Mouse (Mus musculus) kidney, embryonic 16.5 days (tissue): Measurements from ENCODE around the gene Elmo2. TPM values are rescaled to one million over a fixed set of nuclear protein-coding genes. Genes with fewer than 3 reads are reported as not detected.

ENCODE experiments used
- ATAC-seq: fragments of 200-750 bp; cut with Nextera tagmentation; 2 replicates; pipeline ENCODE4 v1.8.0; 2017; ENCODE audit warnings: moderate TSS enrichment; ENCODE audit not compliant: low FRiP score, low TSS enrichment
- H3K27ac ChIP-seq: fragments of 300-500 bp; sonication (generic); 2 replicates; pipeline ENCODE4 v1.5.1; 2014; ENCODE audit warnings: low read length
- H3K27me3 ChIP-seq: fragments of 300-500 bp; sonication (generic); 2 replicates; pipeline ENCODE4 v1.6.1; 2014; ENCODE audit warnings: low read length, control low read depth, mixed read lengths; ENCODE audit not compliant: insufficient read depth
- H3K36me3 ChIP-seq: fragments of 300-500 bp; sonication (generic); 2 replicates; pipeline ENCODE4 v1.6.1; 2014; ENCODE audit warnings: low read length, control low read depth, mixed read lengths; ENCODE audit not compliant: insufficient read depth
- H3K4me1 ChIP-seq: fragments of 300-500 bp; sonication (generic); 2 replicates; pipeline ENCODE4 v1.6.1; 2014; ENCODE audit warnings: low read length, control low read depth, mixed read lengths; ENCODE audit not compliant: insufficient read depth
- H3K4me2 ChIP-seq: fragments of 300-500 bp; sonication (generic); replicated peaks from 2 replicates; pipeline ENCODE4 v1.6.1; 2014; ENCODE audit warnings: low read depth, low read length
- H3K4me3 ChIP-seq: fragments of 300-500 bp; sonication (generic); 2 replicates; pipeline ENCODE4 v1.5.1; 2014; ENCODE audit warnings: mild to moderate bottlenecking, low read length
- H3K9ac ChIP-seq: fragments of 300-500 bp; sonication (generic); replicated peaks from 2 replicates; pipeline ENCODE4 v1.6.1; 2014; ENCODE audit warnings: low read length
- H3K9me3 ChIP-seq: fragments of 300-500 bp; sonication (generic); 2 replicates; pipeline ENCODE4 v1.6.1; 2016; ENCODE audit warnings: low read length, control low read depth
- WGBS: fragments of 180-500 bp; shearing (Covaris S2); extraction: QIAGEN DNeasy Blood & Tissue Kit; methylation state at CpG from one replicate; pipeline ENCODE4 v1.1.7; 2014; 5-methylcytosine and 5-hydroxymethylcytosine counted together
- polyA plus RNA-seq: library from polyadenylated mRNA; unstranded; fragments of >200 nt; fragmentation: Nextera tagmentation; extraction: Ambion mirVana; gene quantifications from 2 replicates; pipeline ENCODE4 v1.2.1, GENCODE M21; 2015

Gene Elmo2
- polyA plus RNA-seq, 1 experiment from 2014 or later: 88.4 TPM

DNA sequence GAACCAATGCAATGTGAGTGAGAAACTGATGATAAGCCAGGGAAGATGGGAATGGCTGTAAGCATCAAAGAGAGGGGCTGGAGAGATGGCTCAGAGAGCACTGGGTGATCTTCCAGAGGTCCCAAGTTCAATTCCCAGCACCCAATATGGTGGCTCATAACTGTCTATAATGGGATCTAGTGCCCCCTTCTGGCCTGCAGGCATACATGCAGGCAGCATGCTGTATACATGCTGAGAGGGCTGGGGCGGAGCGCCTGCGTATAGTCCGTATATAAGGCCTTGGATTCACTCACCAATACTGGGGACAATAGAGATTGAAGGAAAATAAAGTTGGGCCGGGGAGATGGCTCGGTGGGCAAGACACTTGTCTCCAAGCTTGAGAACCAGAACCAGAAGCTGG is 37.0 kb upstream of the Elmo2 start:
- WGBS: 92% methylated on average over 6 of the region's 6 CpGs
- H3K36me3 ChIP-seq: no peaks in the 10 kb centered on the region
- H3K4me3 ChIP-seq: no peak overlapping the region
- H3K27ac ChIP-seq: no peak overlapping the region
- H3K4me2 ChIP-seq: no peak overlapping the region
- H3K9ac ChIP-seq: no peak overlapping the region
- H3K9me3 ChIP-seq: no peaks in the 10 kb centered on the region
- no peaks in the 10 kb centered on the region for H3K27me3 ChIP-seq
- peaks cover 14% of the 10 kb centered on the region for H3K4me1 ChIP-seq
- no peak for ATAC-seq

DNA sequence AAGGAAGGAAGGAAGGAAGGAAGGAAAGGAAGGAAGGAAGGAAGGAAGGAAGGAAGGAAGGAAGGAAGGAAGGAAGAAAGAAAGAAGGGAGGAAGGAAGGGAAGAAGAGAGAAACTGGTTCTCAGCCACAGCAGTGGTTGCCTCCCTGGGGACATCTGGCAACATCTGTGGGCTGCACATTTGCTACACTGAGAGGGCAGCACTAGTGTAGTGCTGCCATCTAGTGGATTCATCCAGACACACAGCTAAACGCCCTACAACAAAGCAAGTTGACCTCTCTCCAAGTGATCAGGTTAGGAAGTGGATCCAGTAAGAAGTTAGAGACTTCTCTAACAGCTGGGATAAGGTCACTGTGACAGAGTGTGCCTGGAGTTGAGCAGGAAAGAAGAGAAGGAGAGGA is 34.6 kb upstream of the Elmo2 start:
- Histone ChIP-seq H3K27ac (no peak overlapping the region), H3K27me3 (no peaks in the 10 kb centered on the region), H3K4me2 (no peak overlapping the region), H3K9me3 (no peaks in the 10 kb centered on the region), H3K9ac (no peak overlapping the region), H3K4me3 (no peak overlapping the region), H3K36me3 (no peaks in the 10 kb centered on the region), H3K4me1 (no peaks in the 10 kb centered on the region)
- ATAC-seq: no peak
- 6% methylated on average over 1 of the region's 1 CpGs for WGBS

DNA sequence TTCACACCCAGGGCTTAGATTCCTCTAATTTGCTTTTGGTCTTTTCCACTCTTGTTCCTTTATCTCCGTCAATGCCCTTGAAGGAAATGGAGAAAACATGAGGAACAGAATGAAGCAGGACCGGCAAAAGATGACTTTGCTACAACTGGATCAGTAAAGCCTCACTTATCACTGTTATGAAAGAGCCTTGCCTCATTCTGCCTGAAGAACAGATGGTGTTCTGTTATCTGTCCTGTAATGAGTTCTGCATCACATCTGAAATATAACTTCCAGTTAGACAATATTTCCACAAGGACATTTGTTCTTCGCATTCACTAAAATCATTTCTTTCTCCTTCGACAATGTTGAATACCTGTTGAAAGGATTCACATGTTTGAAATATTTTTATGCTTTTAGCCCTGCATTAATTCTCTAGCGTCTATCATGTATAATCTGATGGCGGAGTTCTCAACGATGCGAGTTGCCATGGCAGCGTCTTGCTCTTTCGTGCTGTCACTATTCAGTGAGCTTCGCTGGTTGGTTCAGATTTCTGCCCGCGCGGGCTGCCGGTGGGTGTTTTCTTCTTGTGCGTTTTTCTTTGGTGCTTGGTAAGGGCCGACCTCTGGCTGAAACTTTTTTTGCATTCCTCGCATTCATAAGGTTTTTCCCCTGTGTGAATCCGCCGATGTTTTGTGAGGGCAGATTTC is 25.7 kb upstream of the Elmo2 start:
- Histone ChIP-seq H3K27ac (no peak overlapping the region), H3K9ac (no peak overlapping the region), H3K36me3 (no peaks in the 10 kb centered on the region), H3K9me3 (peaks cover 22% of the 10 kb centered on the region), H3K4me1 (no peaks in the 10 kb centered on the region), H3K27me3 (no peaks in the 10 kb centered on the region), H3K4me2 (no peak overlapping the region), H3K4me3 (no peak overlapping the region)
- no peak for ATAC-seq
- 93% methylated on average over 20 of the region's 20 CpGs for WGBS

GRCm38 (mm10) chr2:165349466-165349865 is 23.2 kb upstream of the Elmo2 start:
- peaks cover 22% of the 10 kb centered on the region for H3K9me3 ChIP-seq
- H3K27me3 ChIP-seq: no peaks in the 10 kb centered on the region
- H3K9ac ChIP-seq: no peak overlapping the region
- H3K4me1 ChIP-seq: no peaks in the 10 kb centered on the region
- 0 out of 2 replicates have a peak overlapping the region, but pooled peaks have one; percentile 20 for H3K4me2 ChIP-seq
- 13% methylated on average over 8 of the region's 8 CpGs for WGBS
- H3K36me3 ChIP-seq: no peaks in the 10 kb centered on the region
- H3K27ac ChIP-seq: no peak overlapping the region
- no peak overlapping the region for H3K4me3 ChIP-seq
- peak; percentile 63 for ATAC-seq

DNA sequence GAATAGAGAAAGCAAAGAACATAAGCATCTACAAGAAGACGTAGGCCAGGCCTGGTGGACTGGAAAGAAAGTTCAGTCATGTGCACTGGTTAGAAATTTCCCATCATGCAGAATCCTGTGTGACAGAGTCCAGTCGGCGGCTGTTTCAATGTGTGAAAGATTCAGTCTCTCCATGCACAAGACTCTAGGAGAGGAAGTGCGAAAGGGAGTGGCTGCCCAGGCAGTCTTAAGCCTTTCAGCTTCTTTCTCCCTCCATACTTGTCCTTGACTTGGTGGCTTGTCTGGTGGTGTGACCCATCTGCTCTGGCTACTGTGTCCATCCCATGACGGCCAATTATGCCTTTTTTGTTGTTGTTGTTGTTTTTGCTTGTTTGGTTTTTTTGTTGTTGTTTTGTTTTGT is 19.9 kb upstream of the Elmo2 start:
- Histone ChIP-seq H3K4me2 (no peak overlapping the region), H3K27ac (no peak overlapping the region), H3K4me3 (no peak overlapping the region), H3K4me1 (no peaks in the 10 kb centered on the region), H3K9ac (no peak overlapping the region), H3K27me3 (no peaks in the 10 kb centered on the region), H3K9me3 (no peaks in the 10 kb centered on the region), H3K36me3 (no peaks in the 10 kb centered on the region)
- WGBS: 86% methylated on average over 5 of the region's 5 CpGs
- no peak for ATAC-seq

- WGBS: 29% methylated on average over 3 of the region's 3 CpGs
- no peak overlapping the region for H3K4me2 ChIP-seq
- H3K27ac ChIP-seq: no peak overlapping the region
- H3K4me1 ChIP-seq: peaks cover 5% of the 10 kb centered on the region; the same call in 1 of the 2 replicates
- ATAC-seq: no peak
- no peaks in the 10 kb centered on the region for H3K36me3 ChIP-seq
- H3K4me3 ChIP-seq: no peak overlapping the region
- H3K27me3 ChIP-seq: no peaks in the 10 kb centered on the region
- H3K9ac ChIP-seq: no peak overlapping the region
- no peaks in the 10 kb centered on the region for H3K9me3 ChIP-seq
Measured at GRCm38 (mm10) chr2:165337191-165337590, 10.9 kb upstream of the Elmo2 start.

- Histone ChIP-seq H3K36me3 (no peaks in the 10 kb centered on the region), H3K27ac (no peak overlapping the region), H3K9ac (no peak overlapping the region), H3K27me3 (no peaks in the 10 kb centered on the region), H3K4me3 (no peak overlapping the region), H3K4me1 (peaks cover 5% of the 10 kb centered on the region; the same call in 1 of the 2 replicates), H3K4me2 (no peak overlapping the region), H3K9me3 (peaks cover 6% of the 10 kb centered on the region)
- ATAC-seq: no peak
- 54% methylated on average over 14 of the region's 14 CpGs for WGBS
Measured at GRCm38 (mm10) chr2:165332610-165333210, 6.4 kb upstream of the Elmo2 start.

DNA sequence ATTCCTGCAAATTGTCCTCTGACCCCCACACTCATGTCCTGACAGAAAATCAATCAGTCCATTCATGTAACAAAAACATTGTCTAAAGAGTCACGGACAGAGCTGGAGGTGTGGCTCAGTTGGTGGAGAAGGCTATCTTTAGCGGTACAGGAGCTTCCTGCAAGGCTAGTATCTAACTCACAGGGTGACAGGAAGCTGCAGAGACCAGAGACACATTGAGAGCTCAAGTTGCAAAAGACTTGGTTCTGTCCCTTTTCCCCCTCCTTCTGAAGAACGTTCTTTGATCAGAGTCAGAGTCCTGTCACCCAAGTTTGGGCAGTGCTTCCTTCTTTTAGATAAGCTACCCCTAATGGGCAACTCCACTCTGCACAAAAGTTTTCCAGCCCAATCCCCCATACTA is 3.4 kb upstream of the Elmo2 start:
- Histone ChIP-seq H3K4me3 (no peak overlapping the region), H3K4me2 (no peak overlapping the region), H3K27me3 (no peaks in the 10 kb centered on the region), H3K36me3 (no peaks in the 10 kb centered on the region), H3K9me3 (peaks cover 6% of the 10 kb centered on the region), H3K27ac (no peak overlapping the region), H3K4me1 (peaks cover 19% of the 10 kb centered on the region), H3K9ac (no peak overlapping the region)
- ATAC-seq: no peak
- 25% methylated on average over 3 of the region's 3 CpGs for WGBS

DNA sequence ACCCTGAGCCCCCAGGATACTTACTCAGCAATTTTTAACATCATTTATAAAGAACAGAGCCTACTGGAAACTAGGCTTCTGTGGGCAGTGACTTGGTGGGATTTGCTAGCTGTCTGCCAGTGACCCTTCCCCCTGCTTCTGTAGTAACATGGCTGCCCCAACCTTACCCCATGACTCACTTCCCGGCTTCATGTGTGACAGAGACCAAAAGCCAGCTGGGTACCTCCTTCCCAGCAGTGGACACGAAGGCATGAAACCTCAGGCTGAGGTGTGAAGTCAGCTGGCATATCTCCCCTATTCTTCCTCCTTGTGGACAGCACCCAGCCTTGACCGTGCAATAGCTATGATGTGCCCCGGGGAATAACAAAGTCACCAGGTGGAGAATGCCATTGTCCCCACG is 2.5 kb upstream of the Elmo2 start:
- H3K27ac ChIP-seq: no peak overlapping the region
- H3K27me3 ChIP-seq: no peaks in the 10 kb centered on the region
- H3K4me1 ChIP-seq: peaks cover 29% of the 10 kb centered on the region
- ATAC-seq: no peak
- H3K36me3 ChIP-seq: no peaks in the 10 kb centered on the region
- H3K9me3 ChIP-seq: peaks cover 6% of the 10 kb centered on the region
- WGBS: 66% methylated on average over 5 of the region's 5 CpGs
- no peak overlapping the region for H3K9ac ChIP-seq
- H3K4me2 ChIP-seq: no peak overlapping the region
- H3K4me3 ChIP-seq: no peak overlapping the region

DNA sequence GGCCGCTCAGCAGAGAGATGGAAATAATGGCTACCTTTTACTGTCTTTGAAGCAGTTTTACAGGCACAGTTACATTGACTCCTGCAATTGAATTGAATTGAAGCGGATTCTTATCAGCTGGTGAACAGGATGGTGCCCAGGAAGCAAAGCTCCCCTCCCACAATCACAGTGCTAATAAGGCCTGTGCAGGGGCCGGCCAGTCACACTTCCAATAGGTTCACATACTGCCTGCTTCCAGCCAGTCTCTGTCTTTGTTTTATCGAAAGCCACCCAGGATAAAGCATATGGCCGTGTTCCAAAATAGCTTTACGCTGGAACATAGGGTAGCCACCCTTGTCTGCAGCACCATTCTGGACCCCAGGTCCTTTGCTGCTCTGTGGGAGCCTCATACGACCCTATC is 1.1 kb upstream of the Elmo2 start:
- no peak for ATAC-seq
- Histone ChIP-seq H3K27ac (no peak overlapping the region; the same call in 1 of the 2 replicates), H3K4me1 (peaks cover 42% of the 10 kb centered on the region), H3K9ac (peak overlapping the region; percentile 77), H3K4me2 (peak overlapping the region; percentile 94), H3K27me3 (no peaks in the 10 kb centered on the region), H3K9me3 (peaks cover 6% of the 10 kb centered on the region), H3K36me3 (peaks cover 3% of the 10 kb centered on the region; the same call in 1 of the 2 replicates), H3K4me3 (peak overlapping the region; percentile 99; the same call in 1 of the 2 replicates)
- WGBS: 53% methylated on average over 7 of the region's 7 CpGs
